Mouse (Mus musculus) forebrain, embryonic 15.5 days (tissue): Measurements from ENCODE around the gene Ilkap. TPM values are rescaled to one million over a fixed set of nuclear protein-coding genes. Genes with fewer than 3 reads are reported as not detected.

Source experiments
- ATAC-seq: fragments of 200-750 bp; cut with Nextera tagmentation; replicated peaks from 2 replicates; pipeline ENCODE4 v1.8.0; 2017; ENCODE audit warnings: mild to moderate bottlenecking, moderate TSS enrichment, moderate library complexity
- H3K27ac ChIP-seq: fragments of 300-500 bp; sonication (generic); replicated peaks from 2 replicates; pipeline ENCODE4 v1.5.1; 2015; ENCODE audit warnings: mild to moderate bottlenecking, inconsistent platforms
- H3K27me3 ChIP-seq: fragments of 300-500 bp; sonication (generic); 2 replicates; pipeline ENCODE4 v1.6.1; 2015; ENCODE audit warnings: inconsistent platforms
- H3K36me3 ChIP-seq: fragments of 300-500 bp; sonication (generic); 2 replicates; pipeline ENCODE4 v1.6.1; 2015; ENCODE audit warnings: mild to moderate bottlenecking, inconsistent platforms
- H3K4me1 ChIP-seq: fragments of 300-500 bp; sonication (generic); 2 replicates; pipeline ENCODE4 v1.6.1; 2015; ENCODE audit warnings: inconsistent platforms
- H3K4me2 ChIP-seq: fragments of 300-500 bp; sonication (generic); replicated peaks from 2 replicates; pipeline ENCODE4 v1.6.1; 2015; ENCODE audit warnings: mild to moderate bottlenecking, inconsistent platforms
- H3K4me3 ChIP-seq: fragments of 300-500 bp; sonication (generic); 2 replicates; pipeline ENCODE4 v1.5.1; 2015; ENCODE audit warnings: mild to moderate bottlenecking, inconsistent platforms
- H3K9ac ChIP-seq: fragments of 300-500 bp; sonication (generic); replicated peaks from 2 replicates; pipeline ENCODE4 v1.6.1; 2015; ENCODE audit warnings: mild to moderate bottlenecking, inconsistent platforms
- H3K9me3 ChIP-seq: fragments of 300-500 bp; sonication (generic); 2 replicates; pipeline ENCODE4 v1.6.1; 2016; ENCODE audit warnings: inconsistent platforms
- WGBS: fragments of 180-500 bp; shearing (Covaris S2); methylation state at CpG from one replicate; pipeline ENCODE4 v1.1.7; 2015; ENCODE audit warnings: mixed read lengths; 5-methylcytosine and 5-hydroxymethylcytosine counted together
- polyA plus RNA-seq: library from polyadenylated mRNA; unstranded; fragments of >200 nt; fragmentation: Nextera tagmentation; extraction: Ambion mirVana; gene quantifications from 2 replicates; pipeline ENCODE4 v1.2.1, GENCODE M21; 2015

Gene Ilkap
- polyA plus RNA-seq, 1 experiment from 2014 or later: 167 TPM

DNA sequence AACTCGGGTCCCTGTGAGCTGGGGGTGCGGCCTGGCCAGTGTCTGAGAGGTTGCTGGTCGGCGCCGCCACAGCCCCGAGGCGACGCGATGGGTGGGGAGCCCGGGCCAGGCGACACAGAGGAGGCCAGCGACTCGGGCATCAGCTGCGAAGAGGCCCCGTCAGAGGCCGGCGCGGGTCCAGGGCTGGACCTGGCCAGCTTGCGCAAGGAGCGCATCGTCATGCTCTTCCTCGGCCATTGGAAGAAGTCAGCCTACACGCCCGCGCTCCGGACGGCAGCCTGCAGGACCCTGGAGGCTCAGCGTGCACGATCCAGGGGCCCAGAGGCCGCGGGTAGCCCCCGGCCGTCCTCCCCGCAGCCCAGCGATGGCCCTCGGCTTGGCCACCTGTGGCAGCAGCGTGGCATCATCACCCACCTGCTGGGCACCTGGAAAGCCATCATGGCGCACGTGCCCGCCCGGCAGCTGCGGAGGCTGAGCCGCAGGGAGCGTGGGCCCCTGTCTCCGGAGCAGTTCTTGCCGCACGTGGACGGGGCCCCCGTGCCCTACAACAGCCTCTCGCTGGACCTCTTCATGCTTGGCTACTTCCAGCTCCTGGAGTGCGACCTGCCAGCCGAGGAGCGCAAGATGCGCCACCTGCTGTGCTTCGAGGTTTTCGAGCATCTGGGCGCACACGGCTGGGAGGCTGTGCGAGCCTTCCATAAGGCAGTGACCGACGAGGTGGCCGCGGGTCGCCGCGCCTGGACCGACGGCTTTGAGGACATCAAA lies 53.5 kb downstream of the Ilkap start:
- Histone ChIP-seq H3K9ac (no peak overlapping the region), H3K36me3 (no peaks in the 10 kb centered on the region), H3K27me3 (peaks cover 38% of the 10 kb centered on the region), H3K27ac (no peak overlapping the region), H3K4me3 (peak overlapping the region; percentile 29), H3K4me2 (peak overlapping the region; percentile 47), H3K4me1 (peaks cover 11% of the 10 kb centered on the region), H3K9me3 (no peaks in the 10 kb centered on the region)
- WGBS: 2% methylated on average over 68 of the region's 68 CpGs
- no peak for ATAC-seq

DNA sequence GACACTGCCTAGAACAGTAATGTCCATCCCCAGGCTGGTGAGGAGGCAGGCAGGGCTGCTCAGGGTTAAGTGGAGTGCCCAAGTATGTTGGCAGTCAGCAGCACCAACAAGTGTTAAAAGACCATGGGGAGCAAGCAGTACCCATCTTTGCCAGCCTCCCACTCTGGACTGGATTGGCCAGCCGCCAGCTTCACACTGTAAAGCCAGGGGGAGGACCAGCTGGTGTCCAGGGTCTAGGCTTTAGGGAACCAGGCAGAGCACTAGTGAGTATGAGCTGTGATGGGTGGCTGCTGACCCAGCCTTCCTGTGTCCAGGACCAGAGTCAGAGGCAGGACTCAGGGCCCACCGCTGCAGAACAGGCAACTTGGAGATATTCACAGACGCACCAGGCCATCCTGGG lies 54.6 kb downstream of the Ilkap start:
- no peaks in the 10 kb centered on the region for H3K36me3 ChIP-seq
- peaks cover 11% of the 10 kb centered on the region for H3K4me1 ChIP-seq
- H3K9me3 ChIP-seq: no peaks in the 10 kb centered on the region
- H3K4me3 ChIP-seq: no peak overlapping the region
- H3K9ac ChIP-seq: no peak overlapping the region
- 75% methylated on average over 3 of the region's 3 CpGs for WGBS
- H3K27ac ChIP-seq: no peak overlapping the region
- 0 out of 2 replicates have a peak, but pooled peaks have one; percentile 14 for ATAC-seq
- peaks cover 38% of the 10 kb centered on the region for H3K27me3 ChIP-seq
- H3K4me2 ChIP-seq: no peak overlapping the region

- Histone ChIP-seq H3K9me3 (no peaks in the 10 kb centered on the region), H3K4me1 (no peaks in the 10 kb centered on the region), H3K27me3 (no peaks in the 10 kb centered on the region), H3K27ac (no peak overlapping the region), H3K4me3 (no peak overlapping the region), H3K4me2 (no peak overlapping the region), H3K9ac (no peak overlapping the region), H3K36me3 (no peaks in the 10 kb centered on the region)
- no peak for ATAC-seq
- WGBS: 89% methylated on average over 7 of the region's 7 CpGs
Observed at GRCm38 (mm10) chr1:91337355-91337754, 61.3 kb downstream of the Ilkap start.

DNA sequence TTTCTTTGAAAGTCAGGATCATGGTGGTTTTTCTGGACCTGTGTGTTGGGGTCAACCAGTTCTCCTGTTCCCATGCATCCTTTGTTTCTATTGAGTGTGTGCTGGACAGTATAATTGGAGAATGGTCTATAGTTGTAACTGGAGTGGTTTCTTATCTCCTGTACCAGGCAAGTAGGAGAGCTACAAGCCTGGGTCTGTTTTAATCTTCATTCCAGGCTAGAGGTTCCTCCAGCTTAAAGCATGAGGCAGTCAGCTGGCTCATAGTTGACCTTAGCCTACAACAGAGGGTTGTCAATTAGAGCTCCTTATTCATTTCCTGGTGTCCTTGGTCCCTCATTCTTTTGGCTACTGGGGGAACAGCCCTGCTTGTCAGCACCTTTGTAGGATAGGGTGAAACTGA lies 65.0 kb downstream of the Ilkap start:
- Histone ChIP-seq H3K4me2 (no peak overlapping the region), H3K27ac (no peak overlapping the region), H3K4me1 (no peaks in the 10 kb centered on the region), H3K9me3 (no peaks in the 10 kb centered on the region), H3K9ac (no peak overlapping the region), H3K4me3 (no peak overlapping the region), H3K36me3 (no peaks in the 10 kb centered on the region), H3K27me3 (no peaks in the 10 kb centered on the region)
- ATAC-seq: no peak

DNA sequence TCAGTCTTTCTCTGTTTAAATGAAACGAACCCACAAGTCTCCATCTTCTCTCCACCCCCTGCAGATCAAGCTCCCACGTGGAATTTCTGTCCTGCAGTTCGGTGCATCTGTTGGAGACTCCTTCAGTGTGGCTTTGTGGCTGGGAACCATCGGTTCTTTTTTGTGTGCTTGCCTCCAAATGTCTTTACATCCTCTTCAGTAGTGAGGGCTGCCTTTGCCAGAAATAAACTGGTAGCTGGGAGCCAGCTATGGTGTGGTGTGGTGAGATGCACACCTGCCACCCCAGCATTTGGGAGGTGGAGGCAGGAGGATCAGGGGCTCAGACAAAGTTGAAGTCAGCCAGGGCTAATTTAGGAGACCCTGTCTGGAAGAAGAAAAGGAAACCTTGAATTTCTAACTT lies 66.5 kb downstream of the Ilkap start:
- Histone ChIP-seq H3K4me1 (no peaks in the 10 kb centered on the region), H3K9ac (no peak overlapping the region), H3K9me3 (no peaks in the 10 kb centered on the region), H3K4me2 (no peak overlapping the region), H3K27ac (no peak overlapping the region), H3K27me3 (no peaks in the 10 kb centered on the region), H3K4me3 (no peak overlapping the region), H3K36me3 (no peaks in the 10 kb centered on the region)
- WGBS: 52% methylated on average over 4 of the region's 4 CpGs
- ATAC-seq: no peak

DNA sequence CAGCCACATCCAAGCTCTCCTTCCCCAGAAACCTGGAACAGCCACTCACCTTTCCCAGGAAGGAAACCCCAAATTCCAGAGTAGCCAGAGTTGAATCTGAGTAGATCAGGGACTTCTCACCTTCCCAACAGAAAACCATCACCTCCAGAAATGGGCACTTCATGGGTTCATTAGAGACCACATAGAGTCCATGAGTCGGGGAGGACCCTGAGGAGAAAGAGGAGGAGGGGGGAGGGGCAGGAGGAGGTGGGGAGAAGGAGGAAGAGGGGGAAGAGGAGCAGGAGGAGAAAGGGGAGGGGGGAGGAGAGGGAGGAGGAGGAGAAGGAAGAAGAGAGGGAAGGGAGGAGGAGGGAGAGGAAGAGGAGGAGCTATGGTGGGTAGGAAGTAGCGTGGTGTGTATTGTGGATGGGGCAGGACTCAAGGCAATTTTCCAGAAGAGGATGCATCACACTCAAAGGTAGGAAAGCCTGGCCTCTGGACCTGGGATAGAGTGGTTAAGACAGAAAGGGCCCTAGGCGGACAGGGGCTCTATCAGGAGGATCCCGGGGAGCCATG lies 73.0 kb downstream of the Ilkap start:
- H3K27ac ChIP-seq: no peak overlapping the region
- no peak for ATAC-seq
- no peaks in the 10 kb centered on the region for H3K9me3 ChIP-seq
- no peak overlapping the region for H3K4me3 ChIP-seq
- H3K9ac ChIP-seq: no peak overlapping the region
- no peak overlapping the region for H3K4me2 ChIP-seq
- H3K27me3 ChIP-seq: no peaks in the 10 kb centered on the region
- H3K4me1 ChIP-seq: no peaks in the 10 kb centered on the region
- 71% methylated on average over 4 of the region's 4 CpGs for WGBS
- no peaks in the 10 kb centered on the region for H3K36me3 ChIP-seq

- H3K4me2 ChIP-seq: no peak overlapping the region
- no peak overlapping the region for H3K27ac ChIP-seq
- WGBS: 81% methylated on average over 2 of the region's 2 CpGs
Observed at GRCm38 (mm10) chr1:91324646-91325045, 74.0 kb downstream of the Ilkap start.

More at GRCm38 (mm10) chr1:91324646-91325045, 74.0 kb downstream of the Ilkap start:
- ATAC-seq: no peak
- Histone ChIP-seq H3K4me3 (no peak overlapping the region), H3K4me1 (no peaks in the 10 kb centered on the region), H3K27me3 (no peaks in the 10 kb centered on the region), H3K36me3 (no peaks in the 10 kb centered on the region), H3K9me3 (no peaks in the 10 kb centered on the region), H3K9ac (no peak overlapping the region)

Other genes with a start within 250 kb of the Ilkap start
- gene Ramp1, start 219.0 kb downstream of the Ilkap start, polyA plus RNA-seq: 3.2 and 3.3 TPM in 2 replicates
- gene Ube2f, start 148.5 kb downstream of the Ilkap start, polyA plus RNA-seq: 68.7 and 70.3 TPM in 2 replicates
- 7.9 and 9.1 TPM in 2 replicates for gene Scly, start 100.5 kb downstream of the Ilkap start, polyA plus RNA-seq
- gene Espnl, start 76.7 kb downstream of the Ilkap start, polyA plus RNA-seq: 0.06 and 0.10 TPM in 2 replicates
- gene Klhl30, start 47.8 kb downstream of the Ilkap start, polyA plus RNA-seq: 0.08 TPM in 1 of 2 replicates, not detected in the other
- gene Erfe, start 32.4 kb downstream of the Ilkap start, polyA plus RNA-seq: 0.20 TPM in 2 replicates
- gene Hes6, start 15.2 kb upstream of the Ilkap start, polyA plus RNA-seq: 260 and 267 TPM in 2 replicates
- 4.5 and 5.4 TPM in 2 replicates for gene Per2, start 60.5 kb upstream of the Ilkap start, polyA plus RNA-seq
- gene Traf3ip1, start 95.8 kb upstream of the Ilkap start, polyA plus RNA-seq: 9.5 and 10.6 TPM in 2 replicates
- gene Asb1, start 141.7 kb upstream of the Ilkap start, polyA plus RNA-seq: 15.0 and 15.3 TPM in 2 replicates